Mouse (Mus musculus): Measurements from ENCODE around the gene Npcd. TPM values are rescaled to one million over a fixed set of nuclear protein-coding genes. Genes with fewer than 3 reads are reported as not detected.

Gene Npcd
- polyA plus RNA-seq, 1 experiment from 2014 or later, result 0.17 TPM

DNA sequence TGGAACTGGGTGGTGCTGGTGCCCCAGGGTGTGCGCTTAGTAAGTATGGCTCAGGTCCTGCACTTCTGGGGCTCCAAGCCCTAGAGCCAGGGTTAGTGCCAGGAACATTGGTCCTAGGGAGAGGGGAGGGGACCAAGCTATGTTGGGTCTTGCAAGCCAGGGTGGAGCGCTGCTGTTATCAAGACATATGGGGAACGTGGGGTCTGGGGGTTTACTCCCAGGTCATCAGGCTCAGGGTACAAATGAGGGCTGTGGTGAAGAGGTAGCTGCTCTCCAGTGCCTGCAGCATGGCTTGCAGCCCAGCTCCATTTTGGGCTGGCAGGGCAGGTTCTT lies 80.7 kb downstream of the Npcd start:
- H3K36me3 ChIP-seq, result no peaks in the 10 kb centered on the region
- no peak for DNase-seq (ENCODE audit: low spot score)
- no peak overlapping the region for H3K27ac ChIP-seq
- H3K9me3 ChIP-seq, result no peaks in the 10 kb centered on the region
- H3K4me1 ChIP-seq (replicated peaks), result peaks cover 24% of the 10 kb centered on the region
- no peak overlapping the region for H3K4me3 ChIP-seq
- H3K27me3 ChIP-seq (ENCODE audit: insufficient read depth, poor library complexity, severe bottlenecking), result no peaks in the 10 kb centered on the region
- WGBS, result 90% methylated on average over 3 of the region's 3 CpGs

- Histone ChIP-seq H3K27me3 (ENCODE audit: insufficient read depth, poor library complexity, severe bottlenecking) (no peaks in the 10 kb centered on the region), H3K9me3 (no peaks in the 10 kb centered on the region), H3K27ac (no peak overlapping the region), H3K36me3 (no peaks in the 10 kb centered on the region), H3K4me1 (replicated peaks) (peaks cover 24% of the 10 kb centered on the region), H3K4me3 (no peak overlapping the region)
- WGBS, result 24% methylated on average over 11 of the region's 11 CpGs
- peak; percentile 82 for DNase-seq (ENCODE audit: low spot score)
Observed at GRCm38 (mm10) chr15:79752742-79753419, 81.2 kb downstream of the Npcd start.

GRCm38 (mm10) chr15:79751772-79752171 lies 82.3 kb downstream of the Npcd start:
- H3K9me3 ChIP-seq, result no peaks in the 10 kb centered on the region
- DNase-seq (ENCODE audit: low spot score), result no peak
- H3K36me3 ChIP-seq, result no peaks in the 10 kb centered on the region
- H3K27ac ChIP-seq, result no peak overlapping the region
- H3K4me1 ChIP-seq (replicated peaks), result peaks cover 17% of the 10 kb centered on the region
- 90% methylated on average over 17 of the region's 17 CpGs for WGBS
- H3K4me3 ChIP-seq, result no peak overlapping the region
- H3K27me3 ChIP-seq (ENCODE audit: insufficient read depth, poor library complexity, severe bottlenecking), result no peaks in the 10 kb centered on the region

DNA sequence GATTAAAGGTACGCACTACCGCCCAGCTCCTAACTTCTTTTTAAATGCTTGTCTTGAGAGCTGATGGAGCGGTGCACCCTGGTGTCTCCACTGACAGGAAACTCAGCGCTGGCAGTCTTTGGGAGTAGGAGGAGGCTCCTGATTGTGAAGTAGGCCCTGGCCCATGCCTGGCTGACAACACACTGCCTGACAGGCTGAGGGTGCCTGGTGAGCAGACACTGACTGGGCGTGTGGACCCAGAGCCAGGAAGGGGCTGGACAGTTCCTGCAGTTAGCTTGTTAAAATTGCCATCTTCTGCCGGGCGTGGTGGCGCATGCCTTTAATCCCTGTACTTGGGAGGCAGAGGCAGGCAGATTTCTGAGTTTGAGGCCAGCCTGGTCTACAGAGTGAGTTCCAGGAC lies 83.8 kb downstream of the Npcd start:
- no peak overlapping the region for H3K27ac ChIP-seq
- no peaks in the 10 kb centered on the region for H3K36me3 ChIP-seq
- H3K4me1 ChIP-seq (replicated peaks), result peaks cover 4% of the 10 kb centered on the region; the same call in 1 of the 2 replicates
- no peak for DNase-seq (ENCODE audit: low spot score)
- H3K27me3 ChIP-seq (ENCODE audit: insufficient read depth, poor library complexity, severe bottlenecking), result no peaks in the 10 kb centered on the region
- 90% methylated on average over 8 of the region's 8 CpGs for WGBS
- H3K9me3 ChIP-seq, result no peaks in the 10 kb centered on the region
- H3K4me3 ChIP-seq, result no peak overlapping the region

- Histone ChIP-seq H3K4me3 (no peak overlapping the region), H3K36me3 (no peaks in the 10 kb centered on the region), H3K9me3 (0 out of 2 replicates have a peak, but pooled peaks cover 2% of the 10 kb centered on the region), H3K4me1 (replicated peaks) (peaks cover 4% of the 10 kb centered on the region; the same call in 1 of the 2 replicates), H3K27me3 (ENCODE audit: insufficient read depth, poor library complexity, severe bottlenecking) (no peaks in the 10 kb centered on the region), H3K27ac (no peak overlapping the region)
- WGBS, result 92% methylated on average over 7 of the region's 7 CpGs
- no peak for DNase-seq (ENCODE audit: low spot score)
Observed at GRCm38 (mm10) chr15:79749162-79749561, 84.9 kb downstream of the Npcd start.

DNA sequence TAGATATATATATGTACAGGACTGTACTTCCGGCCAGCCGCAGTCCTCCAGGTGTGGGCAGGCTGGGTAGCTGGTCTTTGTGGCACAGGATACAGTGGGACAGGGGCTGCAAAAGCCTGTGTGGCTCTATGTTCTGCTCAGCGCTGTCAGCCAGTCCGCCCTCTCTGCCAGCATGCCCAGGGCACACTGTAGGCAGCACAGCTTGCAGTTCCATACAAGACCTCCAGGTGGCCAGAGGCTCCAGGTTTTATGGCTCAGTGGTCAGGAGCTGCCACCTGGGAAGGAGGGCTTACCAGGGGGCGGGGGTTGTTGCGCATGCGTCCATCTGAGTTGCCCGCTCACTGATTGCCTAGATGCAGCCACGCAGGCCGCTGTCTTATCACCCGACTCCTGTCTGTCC lies 86.0 kb downstream of the Npcd start:
- Histone ChIP-seq H3K4me1 (replicated peaks) (peaks cover 6% of the 10 kb centered on the region), H3K4me3 (no peak overlapping the region), H3K36me3 (no peaks in the 10 kb centered on the region), H3K27me3 (ENCODE audit: insufficient read depth, poor library complexity, severe bottlenecking) (no peaks in the 10 kb centered on the region), H3K27ac (no peak overlapping the region), H3K9me3 (0 out of 2 replicates have a peak, but pooled peaks cover 4% of the 10 kb centered on the region)
- DNase-seq (ENCODE audit: low spot score), result peak; percentile 48
- WGBS, result 45% methylated on average over 11 of the region's 11 CpGs

- H3K36me3 ChIP-seq, result no peaks in the 10 kb centered on the region
- H3K27me3 ChIP-seq (ENCODE audit: insufficient read depth, poor library complexity, severe bottlenecking), result no peaks in the 10 kb centered on the region
- H3K4me1 ChIP-seq (replicated peaks), result peaks cover 22% of the 10 kb centered on the region
- 92% methylated on average over 5 of the region's 5 CpGs for WGBS
- no peak for DNase-seq (ENCODE audit: low spot score)
- H3K9me3 ChIP-seq, result 0 out of 2 replicates have a peak, but pooled peaks cover 4% of the 10 kb centered on the region
- no peak overlapping the region for H3K27ac ChIP-seq
- no peak overlapping the region for H3K4me3 ChIP-seq
Observed at GRCm38 (mm10) chr15:79745883-79746282, 88.2 kb downstream of the Npcd start.

DNA sequence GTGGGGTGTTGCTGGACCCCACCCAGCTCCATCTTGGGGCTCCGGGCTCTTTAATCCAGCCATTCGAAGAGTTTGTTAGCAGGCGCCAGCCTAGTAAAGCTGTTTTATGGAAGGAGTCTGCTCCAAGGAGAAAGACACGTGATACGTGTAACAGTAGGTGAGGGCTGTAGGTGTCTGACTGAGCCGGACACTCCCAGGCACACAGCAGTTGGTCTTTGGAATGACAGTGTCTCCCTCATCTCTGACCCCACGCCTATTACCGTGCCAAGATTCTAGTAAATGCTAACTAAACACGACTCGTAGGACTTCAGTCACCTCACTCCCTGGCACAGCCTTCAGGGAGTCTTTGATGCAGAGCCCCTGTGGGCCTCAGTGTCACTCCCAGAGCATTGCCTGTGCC lies 88.7 kb downstream of the Npcd start:
- Histone ChIP-seq H3K27me3 (ENCODE audit: insufficient read depth, poor library complexity, severe bottlenecking) (no peaks in the 10 kb centered on the region), H3K27ac (no peak overlapping the region), H3K36me3 (no peaks in the 10 kb centered on the region), H3K4me3 (no peak overlapping the region), H3K4me1 (replicated peaks) (peaks cover 28% of the 10 kb centered on the region), H3K9me3 (0 out of 2 replicates have a peak, but pooled peaks cover 4% of the 10 kb centered on the region)
- DNase-seq (ENCODE audit: low spot score), result no peak
- WGBS, result 84% methylated on average over 10 of the region's 10 CpGs

DNA sequence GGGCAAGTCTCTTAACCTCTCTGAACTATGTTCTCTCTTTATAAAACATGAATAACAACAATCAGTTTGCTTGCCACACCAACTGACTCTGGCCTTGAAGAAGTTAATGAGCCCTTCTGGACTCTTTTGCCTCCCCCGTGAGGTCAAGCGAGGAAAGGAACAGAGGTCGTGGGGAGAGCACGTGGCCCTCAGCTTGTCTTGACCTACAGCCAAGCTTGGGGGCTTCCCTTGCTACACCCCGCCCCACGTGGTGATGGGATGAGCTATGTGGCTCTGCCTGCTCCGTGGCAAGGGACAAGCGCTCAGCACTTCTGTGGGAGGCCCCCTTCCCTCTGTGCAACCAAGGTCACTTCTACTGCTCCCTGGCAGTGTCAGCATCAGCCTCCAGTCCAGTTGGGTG lies 89.3 kb downstream of the Npcd start:
- 75% methylated on average over 8 of the region's 8 CpGs for WGBS
- 0 out of 2 replicates have a peak, but pooled peaks cover 4% of the 10 kb centered on the region for H3K9me3 ChIP-seq
- no peak overlapping the region for H3K4me3 ChIP-seq
- peaks cover 28% of the 10 kb centered on the region for H3K4me1 ChIP-seq (replicated peaks)
- no peak overlapping the region for H3K27ac ChIP-seq
- DNase-seq (ENCODE audit: low spot score), result no peak
- H3K36me3 ChIP-seq, result peaks cover under 1% of the 10 kb centered on the region; the same call in 1 of the 2 replicates
- no peaks in the 10 kb centered on the region for H3K27me3 ChIP-seq (ENCODE audit: insufficient read depth, poor library complexity, severe bottlenecking)

- Histone ChIP-seq H3K4me1 (replicated peaks) (peaks cover 32% of the 10 kb centered on the region), H3K27me3 (ENCODE audit: insufficient read depth, poor library complexity, severe bottlenecking) (no peaks in the 10 kb centered on the region), H3K27ac (no peak overlapping the region), H3K9me3 (0 out of 2 replicates have a peak, but pooled peaks cover 4% of the 10 kb centered on the region), H3K4me3 (no peak overlapping the region), H3K36me3 (peaks cover 8% of the 10 kb centered on the region)
- no peak for DNase-seq (ENCODE audit: low spot score)
- WGBS, result 93% methylated on average over 11 of the region's 11 CpGs
Observed at GRCm38 (mm10) chr15:79744001-79744400, 90.0 kb downstream of the Npcd start.

GRCm38 (mm10) chr15:79742706-79743023 lies 91.4 kb downstream of the Npcd start:
- Histone ChIP-seq H3K4me3 (peak overlapping the region; percentile 96), H3K27ac (peak overlapping the region; percentile 97), H3K9me3 (0 out of 2 replicates have a peak, but pooled peaks cover 4% of the 10 kb centered on the region), H3K27me3 (ENCODE audit: insufficient read depth, poor library complexity, severe bottlenecking) (no peaks in the 10 kb centered on the region), H3K4me1 (replicated peaks) (peaks cover 38% of the 10 kb centered on the region), H3K36me3 (peaks cover 21% of the 10 kb centered on the region)
- WGBS, result under 1% methylated on average over 23 of the region's 23 CpGs
- no peak for DNase-seq (ENCODE audit: low spot score)

GRCm38 (mm10) chr15:79741921-79742705 lies 91.9 kb downstream of the Npcd start, which contains the start of gene Sun2:
Gene Sun2, minus strand, starts transcription at chr15:79742536.
- WGBS, result 1% methylated on average over 93 of the region's 93 CpGs
- Histone ChIP-seq H3K27ac (peak within 1 kb of the TSS; percentile 97), H3K36me3 (peaks cover 27% of the 10 kb centered on the region), H3K9me3 (0 out of 2 replicates have a peak, but pooled peaks cover 4% of the 10 kb centered on the region), H3K4me1 (replicated peaks) (peaks cover 38% of the 10 kb centered on the region), H3K4me3 (peak within 1 kb of the TSS; percentile 96), H3K27me3 (ENCODE audit: insufficient read depth, poor library complexity, severe bottlenecking) (no peaks in the 10 kb centered on the region)
- DNase-seq (ENCODE audit: low spot score), result peak; percentile 90
